Mouse (Mus musculus): ENCODE data around the gene B430305J03Rik.

B430305J03Rik gene

DNA sequence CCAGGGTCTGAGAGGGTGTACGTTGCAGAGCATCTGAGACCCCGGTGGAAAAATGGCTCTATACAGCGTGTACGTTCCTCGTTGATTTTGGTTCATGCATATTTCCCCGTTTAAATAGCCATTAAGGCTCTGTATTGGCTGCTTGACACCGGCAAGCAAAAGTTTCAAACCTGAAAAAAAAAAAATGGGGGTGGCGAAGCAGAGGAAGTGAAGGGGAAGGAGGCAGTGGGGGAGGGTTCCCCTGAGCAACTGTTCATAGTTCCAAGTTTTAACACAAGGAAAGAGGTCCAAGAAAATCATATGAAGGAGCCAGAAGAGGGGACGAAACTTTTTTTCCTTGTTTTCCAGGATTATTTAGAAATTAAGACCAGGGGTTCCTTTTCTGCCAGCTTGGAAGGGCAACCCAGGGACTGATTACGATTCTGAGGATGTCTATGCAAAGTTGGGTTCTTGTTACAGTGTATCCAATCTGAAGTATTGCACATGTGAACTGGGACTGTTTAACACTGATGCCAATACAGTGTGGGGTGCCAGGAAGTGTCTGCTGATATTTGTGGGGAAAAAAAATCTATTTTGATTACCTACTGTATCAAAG, at the start of gene B430305J03Rik:
Gene B430305J03Rik, minus strand, starts transcription at position 173 of the 595 bp plus-strand sequence.
- no peak for DNase-seq (ENCODE audit: low read depth)

DNA sequence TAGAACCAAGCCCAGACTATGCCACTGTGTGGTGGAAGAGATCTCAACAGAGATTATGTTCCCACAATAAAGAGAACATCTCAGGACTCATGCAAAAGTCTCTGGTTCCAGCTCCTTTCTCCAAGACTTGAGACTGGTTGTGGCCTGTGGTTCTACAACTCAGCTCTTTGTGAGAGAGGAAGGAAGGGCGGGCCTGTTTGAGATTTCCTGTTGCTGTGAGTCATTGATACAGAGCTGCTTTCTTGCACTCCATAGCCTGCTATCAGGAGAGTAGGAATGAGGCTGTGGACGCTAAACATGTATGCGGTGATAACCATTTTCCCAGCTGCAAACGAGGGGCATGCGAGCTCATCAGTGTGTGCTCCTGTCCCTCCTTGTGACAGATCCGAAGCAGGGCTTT, 43.9 kb upstream of the B430305J03Rik start:
- peak; percentile 80 for DNase-seq (ENCODE audit: low read depth)

DNA sequence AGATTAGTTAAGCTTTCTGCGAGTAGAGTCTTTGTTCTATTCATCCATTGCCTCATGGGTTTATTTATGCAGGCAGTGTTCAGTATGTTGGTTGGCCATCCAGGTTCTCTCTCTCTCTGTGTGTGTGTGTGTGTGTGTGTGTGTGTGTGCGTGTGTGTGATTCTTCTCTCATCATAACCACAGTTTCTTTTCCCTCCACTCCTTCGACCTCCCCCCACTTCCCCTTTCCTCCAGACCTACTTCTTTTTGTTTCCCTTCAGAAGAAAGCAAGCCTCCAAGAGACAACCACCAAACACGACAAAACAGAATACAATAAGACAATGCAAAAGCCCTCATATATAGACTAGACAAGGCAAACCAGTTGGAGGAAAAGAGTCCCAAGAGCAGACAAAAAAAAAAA, 41.2 kb upstream of the B430305J03Rik start:
- DNase-seq (ENCODE audit: low read depth) = peak; percentile 52

DNA sequence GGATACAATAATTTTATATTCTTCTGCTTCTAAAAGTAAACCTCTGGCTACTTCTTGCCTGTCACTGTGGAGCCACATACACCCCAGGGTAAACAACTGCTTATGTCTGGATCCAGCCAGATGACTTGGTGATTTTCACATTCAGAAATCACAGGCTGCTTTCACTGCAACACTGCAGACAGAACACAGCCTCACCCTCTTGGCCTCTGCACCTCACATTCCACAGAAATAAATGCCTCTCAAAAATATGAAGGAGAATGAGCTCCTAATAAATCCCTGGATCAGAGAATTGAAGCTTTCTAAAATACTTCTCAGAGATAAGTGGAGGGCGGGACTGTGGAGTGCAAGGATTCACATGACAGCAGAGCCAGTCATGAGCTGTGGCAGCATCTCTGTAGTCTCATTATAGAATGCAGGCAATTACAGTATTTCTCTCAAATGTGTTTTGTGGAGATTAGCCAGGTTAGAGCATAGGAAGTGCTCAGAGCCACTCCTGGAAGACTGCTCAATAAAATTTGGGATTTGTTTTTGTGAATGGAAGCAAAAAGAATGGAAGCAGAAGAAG, 35.2 kb upstream of the B430305J03Rik start:
- no peak for DNase-seq (ENCODE audit: low read depth)

DNA sequence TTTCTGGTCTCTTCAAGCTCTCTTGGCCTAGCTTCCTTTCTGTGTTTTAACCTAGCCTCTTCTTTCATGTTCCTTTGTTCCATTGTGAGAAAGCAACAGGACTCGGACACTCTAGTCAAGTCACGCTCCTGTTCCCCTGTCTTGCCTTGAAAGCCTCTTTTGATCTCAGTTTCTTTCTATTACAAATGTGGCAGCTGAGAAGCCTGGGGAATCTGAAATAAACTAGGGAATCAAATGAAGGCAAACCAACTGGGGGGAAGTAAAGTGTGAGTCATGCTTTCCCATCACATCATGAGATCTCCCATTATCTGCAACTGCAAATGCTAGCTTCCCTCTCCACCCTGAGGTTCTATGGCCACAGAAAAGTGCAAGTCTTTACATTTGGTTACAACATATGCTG, 31.0 kb upstream of the B430305J03Rik start:
- no peak for DNase-seq (ENCODE audit: low read depth)

DNA sequence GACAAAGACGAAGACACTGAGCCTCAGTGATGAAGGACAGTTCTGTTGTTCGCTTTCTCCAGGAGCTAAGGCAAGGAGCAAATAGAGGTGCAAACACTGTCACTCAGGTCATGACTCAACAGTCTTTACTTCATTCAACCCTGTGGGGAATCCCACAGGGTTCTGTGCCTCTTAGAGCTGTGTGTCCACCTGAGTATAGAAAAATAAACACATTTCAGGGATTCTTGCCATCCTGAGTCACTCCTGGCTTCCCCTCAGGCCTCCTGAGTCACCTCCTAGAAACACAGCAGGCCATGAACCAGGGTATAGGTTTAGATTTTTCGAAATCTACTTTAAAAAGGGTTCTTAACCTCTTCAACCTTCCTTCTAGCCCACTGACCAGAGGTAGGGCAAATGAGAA, 29.6 kb upstream of the B430305J03Rik start:
- no peak for DNase-seq (ENCODE audit: low read depth)

DNA sequence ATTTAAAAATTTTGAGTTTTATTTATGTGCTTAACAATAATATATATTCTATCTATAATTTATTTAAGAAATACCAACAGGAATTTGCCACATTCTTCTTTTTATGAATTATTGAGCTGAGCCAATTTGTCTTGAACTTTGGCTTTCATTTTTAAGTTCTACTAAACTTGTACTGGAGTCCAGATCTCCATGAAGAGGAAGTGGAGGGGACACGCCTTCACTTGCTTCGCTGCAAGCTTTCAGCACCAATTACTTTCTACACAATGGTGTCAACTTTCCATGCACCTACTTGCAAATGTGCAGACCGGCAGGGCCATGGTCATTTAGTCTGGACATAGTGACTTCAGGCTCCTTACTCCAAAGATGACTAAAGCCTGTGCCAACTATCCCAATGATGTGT, 27.8 kb upstream of the B430305J03Rik start:
- DNase-seq (ENCODE audit: low read depth) = no peak

DNA sequence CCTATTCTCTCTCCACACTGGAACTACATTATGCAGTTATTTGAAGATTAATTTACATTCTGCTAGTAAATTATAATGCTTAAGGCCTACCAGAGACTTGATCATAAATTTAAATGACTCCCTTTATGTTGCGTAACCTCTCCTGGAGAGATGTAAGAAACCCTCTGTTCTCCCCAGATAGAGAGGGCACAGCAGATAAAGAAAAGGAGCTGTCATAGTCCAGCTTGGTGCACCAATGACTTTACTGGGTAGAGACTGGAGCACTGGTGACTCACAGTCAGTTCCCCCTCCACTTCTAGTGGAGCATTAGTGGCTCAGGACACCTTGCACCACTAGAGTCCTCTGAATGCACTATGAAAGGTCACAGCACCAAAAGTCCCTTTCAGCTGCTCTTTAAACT, 27.1 kb upstream of the B430305J03Rik start:
- no peak for DNase-seq (ENCODE audit: low read depth)

DNA sequence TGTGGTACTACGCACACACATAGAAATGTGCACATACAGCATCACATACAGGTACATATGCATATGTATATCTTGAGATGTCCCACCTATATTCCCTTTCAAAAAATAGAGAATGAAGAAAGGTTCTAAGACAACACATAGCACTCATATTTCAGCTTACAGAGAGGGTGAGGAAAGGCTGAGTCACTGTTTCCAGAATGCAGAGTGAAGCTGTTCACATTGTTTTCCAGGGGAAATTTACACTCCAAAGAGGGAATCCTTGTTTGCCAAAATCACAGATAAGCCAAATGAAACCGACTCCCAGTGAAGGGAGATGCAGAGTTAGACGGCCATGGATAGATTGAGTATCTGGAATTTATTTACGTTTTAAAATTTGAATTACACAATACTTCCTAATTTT, 25.8 kb upstream of the B430305J03Rik start:
- no peak for DNase-seq (ENCODE audit: low read depth)

DNA sequence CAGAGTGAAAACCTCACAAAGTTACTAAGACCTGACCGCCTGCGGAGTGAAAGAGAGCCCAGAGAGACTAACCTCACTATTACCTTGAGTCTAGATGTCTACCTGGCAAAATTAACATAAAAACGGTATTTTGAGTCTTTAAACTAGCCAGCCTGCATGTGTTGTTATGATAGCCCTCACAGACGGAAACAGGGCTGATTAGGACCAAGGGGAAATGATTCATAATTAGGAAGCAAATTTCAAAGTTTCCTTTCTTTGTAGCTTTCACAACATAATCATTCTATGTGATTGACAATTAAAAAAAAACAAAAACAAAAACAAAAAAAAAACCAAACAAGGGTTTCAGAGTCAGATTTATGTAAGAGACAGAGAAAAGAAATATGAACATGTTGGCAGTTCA, 20.6 kb upstream of the B430305J03Rik start:
- no peak for DNase-seq (ENCODE audit: low read depth)

DNA sequence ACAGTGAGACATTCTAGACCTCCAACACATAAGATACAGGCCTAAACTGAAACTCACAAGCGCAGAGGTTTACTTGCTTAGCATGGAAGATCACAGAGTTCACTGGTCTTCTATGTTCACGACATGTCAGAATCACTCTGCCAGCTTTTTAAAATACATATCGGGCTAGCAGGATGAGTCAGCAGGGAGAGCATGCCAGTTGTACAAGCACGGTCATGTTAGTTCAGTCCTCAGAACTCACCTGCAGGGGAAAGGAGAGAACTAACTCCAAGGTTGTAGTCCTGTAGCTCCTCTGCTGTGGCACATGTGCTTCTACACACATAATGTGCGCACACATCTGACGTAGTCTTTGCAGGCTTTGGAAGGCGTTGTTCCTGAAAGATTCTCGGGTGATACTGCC, 10.2 kb upstream of the B430305J03Rik start:
- DNase-seq (ENCODE audit: low read depth) = no peak

DNA sequence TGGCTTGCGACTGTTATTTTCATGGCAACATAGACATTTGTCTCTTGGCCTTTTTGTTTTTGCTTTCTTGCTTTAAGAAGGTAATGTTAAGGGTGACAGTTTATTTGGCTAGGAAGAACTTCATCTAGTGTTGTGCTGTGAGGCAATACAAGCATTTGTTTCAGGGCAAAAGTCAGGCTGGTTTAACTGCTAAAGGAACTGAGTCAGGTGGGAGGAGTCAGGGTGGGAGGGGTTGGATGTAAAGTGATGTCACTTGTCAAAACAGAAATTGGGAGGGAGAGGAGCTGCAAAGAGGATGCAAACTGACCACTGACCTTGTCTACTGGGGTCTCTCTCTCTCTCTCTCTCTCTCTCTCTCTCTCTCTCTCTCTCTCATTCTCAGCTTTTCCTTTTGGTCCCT, 2.7 kb upstream of the B430305J03Rik start:
- peak; percentile 38 for DNase-seq (ENCODE audit: low read depth)

DNA sequence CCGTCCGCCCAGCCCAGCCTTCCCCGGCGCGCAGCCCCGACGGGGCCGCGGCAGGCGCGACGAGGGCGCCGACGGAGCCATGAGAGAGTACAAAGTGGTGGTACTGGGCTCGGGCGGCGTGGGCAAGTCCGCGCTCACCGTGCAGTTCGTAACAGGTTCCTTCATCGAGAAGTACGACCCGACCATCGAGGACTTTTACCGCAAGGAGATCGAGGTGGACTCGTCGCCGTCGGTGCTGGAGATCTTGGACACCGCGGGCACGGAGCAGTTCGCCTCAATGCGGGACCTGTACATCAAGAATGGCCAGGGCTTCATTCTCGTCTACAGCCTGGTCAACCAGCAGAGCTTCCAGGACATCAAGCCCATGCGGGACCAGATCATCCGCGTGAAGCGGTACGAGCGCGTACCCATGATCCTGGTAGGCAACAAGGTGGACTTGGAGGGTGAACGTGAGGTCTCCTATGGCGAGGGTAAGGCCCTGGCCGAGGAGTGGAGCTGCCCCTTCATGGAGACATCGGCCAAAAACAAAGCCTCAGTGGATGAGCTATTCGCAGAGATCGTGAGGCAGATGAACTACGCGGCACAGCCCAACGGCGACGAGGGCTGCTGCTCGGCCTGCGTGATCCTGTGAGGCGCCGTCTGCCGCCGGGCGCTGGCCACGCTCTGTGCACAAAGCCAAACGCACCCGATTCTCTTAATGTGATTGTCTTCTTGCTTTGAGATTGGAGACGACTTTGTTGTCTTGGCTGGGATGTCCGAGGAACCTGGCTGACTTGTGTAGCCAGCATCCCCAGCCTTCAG, 573 bp downstream of the B430305J03Rik start:
- peak; percentile 61 for DNase-seq (ENCODE audit: low read depth)

DNA sequence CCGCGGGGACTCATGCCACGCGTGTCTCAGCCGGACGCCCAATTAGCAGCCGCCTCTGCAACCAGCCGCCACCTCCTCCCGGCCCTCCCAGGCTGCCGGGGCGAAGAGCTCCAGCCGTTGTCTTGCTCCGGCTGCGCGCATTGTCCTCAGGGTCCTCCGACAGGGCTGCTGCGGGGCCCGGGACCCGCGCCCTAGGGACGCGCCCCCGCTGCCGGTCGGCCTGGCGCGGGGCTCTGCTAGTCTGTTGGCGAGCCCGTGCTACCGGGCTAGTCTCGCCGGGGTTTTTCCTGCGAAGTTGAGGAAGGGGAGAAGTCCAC, 1.1 kb downstream of the B430305J03Rik start:
- no peak for DNase-seq (ENCODE audit: low read depth)

DNA sequence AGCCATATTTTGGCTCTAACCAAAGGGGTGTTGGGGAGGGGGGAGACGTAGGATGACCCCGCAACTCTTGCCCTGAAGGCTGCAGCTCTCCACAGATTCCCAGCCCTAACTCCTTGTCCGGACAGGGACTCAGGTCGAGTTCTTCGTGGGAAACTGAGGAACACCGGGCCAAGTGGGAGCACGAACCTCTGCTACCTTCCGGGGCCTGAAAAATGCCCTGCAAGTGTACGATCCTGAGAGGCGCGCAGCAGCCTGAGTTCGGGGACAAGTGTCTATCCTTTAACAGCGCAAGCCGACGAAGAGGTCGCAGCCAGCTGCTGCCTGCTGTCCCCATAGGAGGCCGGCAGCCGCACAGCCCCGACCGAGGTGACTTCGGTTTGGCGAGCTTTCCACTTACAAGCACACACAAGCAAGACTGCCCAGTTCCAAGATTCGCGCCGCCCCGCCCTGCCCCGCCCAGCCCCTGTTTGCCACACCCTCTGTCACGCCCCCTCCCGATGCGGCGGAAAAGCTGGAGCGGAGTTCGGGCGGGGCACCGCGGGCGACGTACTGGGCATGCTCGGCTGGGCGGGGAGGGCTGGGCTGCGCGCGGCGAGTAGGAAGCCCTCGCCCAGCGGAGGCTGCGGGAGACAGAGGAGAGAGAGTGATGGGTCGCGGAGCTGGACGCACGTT, 1.6 kb downstream of the B430305J03Rik start:
- DNase-seq (ENCODE audit: low read depth) = peak; percentile 97

DNA sequence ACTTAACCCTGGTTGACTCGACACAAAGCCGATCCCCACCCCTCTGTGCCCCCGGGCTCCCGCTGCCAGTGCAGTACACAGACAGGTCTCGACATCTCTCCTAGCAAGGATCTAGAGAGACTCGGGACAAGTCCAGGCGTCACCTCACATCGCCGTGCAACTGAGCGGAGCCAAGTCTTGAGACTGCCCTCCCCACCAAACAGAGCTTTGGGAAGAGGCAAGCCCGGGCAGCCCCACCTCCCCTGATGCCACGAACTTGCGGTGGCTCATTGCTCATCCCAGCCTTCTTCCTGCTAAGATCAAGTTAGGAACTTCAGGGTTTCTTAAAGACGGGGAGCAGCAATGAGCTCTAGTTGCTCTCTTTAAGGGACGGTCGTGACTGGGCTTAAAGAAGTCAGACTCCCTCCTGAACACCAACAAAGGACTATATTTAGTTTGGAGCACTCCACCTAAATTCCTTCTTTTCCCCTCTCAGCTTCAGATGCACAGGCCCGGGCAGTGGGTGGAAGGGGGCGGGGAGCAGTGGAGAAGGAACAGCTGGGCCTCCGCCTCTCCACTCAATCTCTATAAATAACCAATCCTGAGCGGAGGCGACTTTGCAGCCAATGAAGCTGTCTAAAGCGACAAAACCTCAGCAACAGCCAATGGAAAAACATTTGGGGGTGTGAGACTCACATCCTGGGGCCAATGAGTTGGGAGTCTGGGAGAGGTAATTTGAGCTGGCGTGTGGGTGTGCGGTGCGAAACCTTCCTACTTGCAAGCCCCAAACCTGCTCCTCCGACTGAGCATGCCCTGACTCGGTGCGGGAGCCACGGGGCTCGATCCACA, 2.4 kb downstream of the B430305J03Rik start:
- DNase-seq (ENCODE audit: low read depth) = peak; percentile 93

DNA sequence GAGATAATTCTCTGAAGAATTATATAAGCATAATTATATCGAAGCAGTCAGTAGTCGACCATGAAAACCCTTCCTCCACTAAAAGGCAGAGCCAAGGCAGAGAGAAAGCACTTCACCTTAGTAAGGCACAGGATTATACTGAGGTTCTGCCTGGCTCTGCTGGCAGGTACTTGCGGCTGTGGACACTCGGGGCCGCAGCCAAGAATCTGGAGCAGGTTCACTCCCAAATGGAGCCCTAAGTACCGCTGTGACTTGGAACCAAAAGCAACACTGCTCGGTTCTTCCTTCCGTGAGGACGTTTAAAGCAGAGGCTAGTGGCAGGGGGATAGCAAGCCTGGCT, 3.0 kb downstream of the B430305J03Rik start:
- DNase-seq (ENCODE audit: low read depth) = no peak

DNA sequence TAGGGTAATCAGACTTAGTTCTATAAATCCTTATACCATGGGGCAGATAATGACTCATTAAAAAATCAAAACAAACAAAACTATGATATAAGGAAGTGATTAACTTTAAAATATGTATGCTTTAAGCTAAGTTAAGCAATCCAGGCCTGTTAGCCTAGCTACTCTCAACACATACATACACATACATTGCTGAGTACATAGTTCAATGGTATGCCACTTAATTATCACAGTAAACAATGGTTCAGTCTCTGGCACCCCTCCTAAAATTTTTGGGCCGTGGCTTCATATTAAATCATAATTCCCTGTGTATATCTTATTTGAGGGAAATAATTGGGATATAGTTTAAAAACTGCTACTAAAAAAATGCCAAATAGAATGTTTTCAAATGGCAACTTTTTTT, 4.4 kb downstream of the B430305J03Rik start, which contains the start of gene Rap2b:
Gene Rap2b, plus strand, starts transcription at position 301 of the 400 bp plus-strand sequence.
- no peak for DNase-seq (ENCODE audit: low read depth)

DNA sequence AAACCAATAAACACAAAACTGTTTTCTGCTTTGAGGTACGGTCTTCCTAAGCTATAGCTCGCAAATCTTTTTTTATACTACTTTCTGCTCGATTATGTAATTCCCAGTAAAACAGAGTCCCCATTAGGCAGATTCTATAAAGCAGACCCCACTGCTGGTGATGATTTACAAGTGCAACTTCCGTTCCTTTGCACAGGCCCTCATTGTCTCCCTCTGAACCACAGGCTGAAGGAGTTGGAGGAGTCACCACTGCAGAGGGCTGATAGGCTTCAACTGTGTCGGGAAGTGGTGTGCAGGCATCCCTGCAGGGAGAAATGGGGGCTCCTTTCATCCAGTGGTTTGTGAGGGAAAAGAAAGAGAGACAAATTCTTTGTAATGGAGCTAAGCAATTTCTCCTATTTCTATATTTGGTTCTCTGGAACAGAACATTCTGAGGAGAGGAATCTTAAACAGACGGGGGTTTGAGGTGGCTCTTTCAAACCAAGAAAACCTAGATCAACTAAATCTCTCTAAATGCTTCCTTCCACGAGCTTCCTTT, 6.9 kb downstream of the B430305J03Rik start:
- no peak for DNase-seq (ENCODE audit: low read depth)

DNA sequence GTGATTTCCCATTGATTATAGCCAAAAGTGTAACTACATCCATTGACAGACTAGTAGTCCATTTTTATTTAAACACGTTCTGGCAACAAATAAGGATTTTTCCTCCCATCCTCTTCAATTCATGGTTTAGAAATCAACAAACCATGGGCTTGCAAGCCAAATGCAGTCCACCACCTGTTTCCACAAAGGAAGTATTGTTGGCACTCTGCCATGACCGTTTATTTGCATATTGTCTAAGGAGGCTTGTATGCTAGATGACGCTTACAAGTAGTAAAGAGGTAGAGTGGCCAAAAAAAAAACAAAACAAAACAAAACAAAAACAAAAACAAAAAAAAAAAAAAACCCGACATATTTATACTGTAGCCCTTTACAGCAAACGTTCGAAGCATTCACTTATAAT, 7.6 kb downstream of the B430305J03Rik start:
- no peak for DNase-seq (ENCODE audit: low read depth)

DNA sequence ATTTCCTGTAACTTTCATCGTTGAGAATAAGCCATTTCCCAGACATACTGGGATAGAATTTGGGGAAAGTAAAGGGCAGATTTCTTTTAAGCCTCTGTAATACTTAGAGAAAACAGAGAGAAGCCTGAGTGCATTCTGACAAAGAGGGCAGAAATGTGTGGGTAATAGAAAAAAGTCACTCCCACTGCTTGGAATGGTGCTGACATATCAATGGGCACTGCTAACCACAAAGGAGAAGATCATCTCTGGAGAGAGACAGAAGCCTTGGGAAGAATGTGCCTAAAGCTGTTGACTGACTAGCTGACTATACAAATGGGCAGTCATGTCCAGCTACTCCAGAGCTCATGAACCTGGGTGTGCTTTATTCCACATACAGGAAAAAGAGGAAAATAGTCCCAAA, 10.3 kb downstream of the B430305J03Rik start:
- DNase-seq (ENCODE audit: low read depth) = no peak

DNA sequence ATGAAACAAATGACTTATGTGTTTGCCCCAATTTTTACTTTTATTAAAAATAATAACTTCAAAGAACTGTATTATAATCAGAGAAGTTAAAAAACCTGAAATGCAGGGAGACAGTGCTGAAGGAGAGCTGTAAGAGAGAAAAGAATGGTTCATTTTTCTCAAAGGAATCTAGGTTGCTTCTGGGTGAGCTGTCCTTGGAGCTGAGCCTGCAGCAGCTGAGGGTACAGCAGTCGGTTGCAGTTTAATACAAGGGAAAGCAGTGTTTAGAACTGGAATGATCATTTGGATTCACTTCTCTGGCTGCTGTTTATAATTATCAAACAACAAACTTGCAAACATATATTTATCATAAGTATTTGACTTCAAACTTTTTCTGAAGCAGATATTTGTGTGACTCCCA, 16.3 kb downstream of the B430305J03Rik start:
- no peak for DNase-seq (ENCODE audit: low read depth)

Data from naive thymus-derived CD4-positive, alpha-beta T cell, adult 2 months (primary cell).